Mouse (Mus musculus) liver, postnatal 0 days (tissue): Measurements from ENCODE around the gene Srebf1.

Experiments
- CTCF ChIP-seq: sonication (generic); IDR thresholded peaks from 2 replicates; pipeline ENCODE4 v1.5.1; 2016; ENCODE audit warnings: antibody characterized with exemption, low read depth
- EP300 ChIP-seq: IDR thresholded peaks from 2 replicates; pipeline ENCODE4 v1.6.1; 2016; ENCODE audit warnings: antibody characterized with exemption, low read depth, mild to moderate bottlenecking

- TF ChIP-seq EP300 (no peak), CTCF (no peak)
Observed at GRCm38 (mm10) chr11:60164450-60164849, 57.9 kb downstream of the Srebf1 start.
